Mouse (Mus musculus) spleen, postnatal 10 days (tissue): ENCODE results near the gene Snx19.

Source experiments
- DNase-seq, 2 experiments: peaks; one replicate each; pipeline ENCODE4 v3.0.0; 2021 to 2022; ENCODE audit warnings: low spot score in 2 of 2

The Snx19 gene

DNA sequence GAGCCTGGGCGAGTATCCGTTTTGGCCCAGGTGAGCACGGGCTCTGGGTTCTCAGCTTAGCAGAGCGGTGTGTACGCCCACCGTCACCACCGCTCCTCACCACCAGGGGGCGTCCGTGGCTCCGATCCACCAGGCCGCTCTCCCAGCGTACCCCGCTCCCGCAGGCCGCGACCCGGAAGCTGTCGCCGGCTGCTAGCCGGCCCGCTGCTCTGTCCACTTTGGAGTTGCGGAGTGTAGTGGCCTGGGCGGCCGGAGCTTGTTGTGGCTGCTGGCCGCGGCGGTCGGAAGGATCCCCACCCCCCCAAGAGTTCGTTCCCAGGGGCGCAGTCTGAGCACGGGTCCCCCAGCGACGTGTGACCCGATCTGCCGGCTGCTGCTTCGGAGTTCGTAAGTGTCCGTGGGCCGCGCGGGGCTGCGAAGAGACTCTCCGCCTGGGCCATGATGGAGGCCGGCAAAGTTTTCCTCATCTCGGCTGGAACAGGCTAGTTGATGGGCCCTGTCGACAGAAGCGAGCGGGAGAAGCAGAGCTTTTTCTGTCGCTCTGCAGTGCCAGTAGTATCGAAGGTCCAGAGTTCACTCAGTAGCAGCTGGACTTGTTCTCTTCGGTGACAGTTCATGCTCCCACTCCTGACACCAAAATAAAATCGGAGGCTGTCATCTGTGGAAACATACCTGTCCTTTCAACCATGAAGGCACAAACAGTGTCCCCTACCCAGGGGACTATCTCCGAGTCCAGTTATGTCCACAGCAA is at the start of gene Snx19:
Gene Snx19, plus strand, starts transcription at position 227 of the 751 bp plus-strand sequence.
- peak; percentile 90 to 95 for DNase-seq

DNA sequence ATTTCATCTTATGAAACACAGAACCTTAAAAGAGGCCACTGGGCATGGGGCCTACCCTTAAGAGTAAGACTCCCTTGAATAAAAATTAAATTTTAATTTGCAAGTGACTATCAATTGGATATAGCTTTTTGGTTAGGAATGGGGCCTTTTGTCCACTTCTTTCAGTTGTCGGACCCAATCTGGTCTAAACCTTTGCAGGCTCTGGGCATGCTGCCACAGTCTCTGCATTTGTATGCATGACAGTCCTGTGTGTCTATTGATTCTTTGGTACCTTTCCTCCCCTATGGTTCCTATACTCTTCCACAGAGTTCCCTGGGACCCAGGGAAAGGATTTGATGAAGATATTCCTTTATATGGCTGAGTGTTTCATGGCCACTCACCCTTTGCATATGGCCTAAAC is 26.1 kb upstream of the Snx19 start:
- no peak for DNase-seq

DNA sequence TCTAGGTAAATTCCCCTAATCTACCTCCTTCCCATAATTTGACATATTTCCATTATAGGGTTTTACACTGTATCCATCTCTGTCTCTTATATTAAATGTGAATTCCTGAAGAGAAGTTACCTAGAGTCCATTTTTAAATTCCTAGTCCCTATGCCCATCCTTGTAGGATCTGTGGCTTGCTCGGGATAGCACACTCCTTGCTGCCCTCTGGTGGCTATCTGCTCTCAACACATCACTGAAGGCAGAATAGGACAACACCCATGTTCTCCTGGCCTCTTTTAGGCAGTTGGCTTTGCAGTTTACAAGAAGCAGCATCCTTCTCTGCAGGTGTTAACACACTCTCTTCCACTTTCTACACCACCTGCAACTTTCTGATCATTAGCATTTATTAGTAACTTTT is 4.0 kb upstream of the Snx19 start:
- peak in 1 of 2 experiments; percentile 34 for DNase-seq

DNA sequence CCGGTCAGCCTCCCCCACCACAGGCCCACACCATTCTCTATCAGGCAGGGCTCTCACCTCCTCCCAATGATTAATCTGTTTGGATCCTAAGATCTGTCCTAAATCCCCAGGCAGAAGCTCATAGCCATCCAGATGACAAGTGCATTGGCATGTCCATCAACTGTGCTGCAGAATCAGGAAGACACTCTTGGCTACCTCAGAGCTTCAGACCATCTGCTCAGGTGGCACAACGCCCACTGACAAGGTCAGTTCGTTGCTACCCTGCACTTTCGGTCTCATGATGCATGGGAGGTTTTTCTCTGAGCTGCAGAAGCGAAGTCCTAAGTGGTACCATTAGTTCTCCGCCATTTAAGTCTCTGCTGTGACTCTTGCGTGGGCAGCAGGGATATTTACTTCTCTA is 1.7 kb upstream of the Snx19 start:
- no peak for DNase-seq

GRCm38 (mm10) chr9:30428231-30428630 is 1.3 kb downstream of the Snx19 start:
- no peak for DNase-seq

GRCm38 (mm10) chr9:30430447-30430846 is 3.5 kb downstream of the Snx19 start:
- no peak for DNase-seq

- no peak for DNase-seq
These were observed 5.0 kb downstream of the Snx19 start for GRCm38 (mm10) chr9:30431909-30432308.

DNA sequence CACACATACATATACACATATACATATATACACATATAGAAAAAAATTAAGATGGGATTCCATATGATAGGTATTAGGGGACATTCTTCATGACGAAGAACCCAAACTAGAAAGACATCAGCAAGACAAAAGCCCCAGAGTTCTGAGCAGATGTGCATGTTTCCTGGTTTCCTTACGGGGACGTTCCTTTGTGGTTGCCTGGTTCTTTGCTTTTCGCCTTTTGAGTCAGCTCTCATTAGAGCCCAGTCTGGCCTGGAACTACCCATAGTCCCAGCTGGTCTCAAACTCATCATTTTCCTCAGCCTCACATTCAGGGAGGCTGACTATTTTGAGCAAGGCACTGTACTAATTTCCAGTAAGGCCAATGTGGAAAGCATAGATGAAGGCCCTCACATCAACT is 7.0 kb downstream of the Snx19 start:
- no peak for DNase-seq

DNA sequence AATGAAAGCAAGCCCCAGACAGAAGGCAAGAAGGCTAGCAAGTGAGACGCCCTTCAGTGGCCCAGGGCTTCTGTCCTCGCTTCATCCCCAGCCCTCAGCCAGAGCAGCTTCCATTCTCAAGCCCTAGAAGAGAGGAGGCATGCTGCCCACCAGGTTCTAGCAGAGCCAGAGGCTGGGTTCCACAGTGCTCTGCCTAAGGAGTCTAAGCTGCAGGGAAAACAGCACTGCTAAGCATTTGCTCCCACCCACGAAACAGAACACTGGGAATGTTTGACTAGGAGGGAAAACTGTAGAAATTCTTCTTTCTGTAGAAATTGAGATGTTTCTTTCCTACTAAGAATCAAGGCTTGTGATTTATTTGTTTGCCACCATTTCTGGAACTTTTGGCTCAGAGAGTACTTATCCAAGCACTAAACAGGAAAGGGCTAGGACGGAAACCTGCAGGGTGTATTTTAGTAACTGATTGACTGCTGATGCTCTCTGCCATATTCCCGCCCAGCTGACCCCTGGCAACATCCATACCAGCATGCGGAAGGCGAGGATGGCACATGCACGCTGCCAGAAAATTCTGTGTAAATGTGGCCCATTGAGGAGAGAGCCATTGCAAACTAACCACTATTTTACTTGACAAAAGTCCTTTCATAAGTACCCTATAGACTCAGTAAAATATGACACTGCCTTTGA is 9.1 kb downstream of the Snx19 start:
- DNase-seq: no peak

DNA sequence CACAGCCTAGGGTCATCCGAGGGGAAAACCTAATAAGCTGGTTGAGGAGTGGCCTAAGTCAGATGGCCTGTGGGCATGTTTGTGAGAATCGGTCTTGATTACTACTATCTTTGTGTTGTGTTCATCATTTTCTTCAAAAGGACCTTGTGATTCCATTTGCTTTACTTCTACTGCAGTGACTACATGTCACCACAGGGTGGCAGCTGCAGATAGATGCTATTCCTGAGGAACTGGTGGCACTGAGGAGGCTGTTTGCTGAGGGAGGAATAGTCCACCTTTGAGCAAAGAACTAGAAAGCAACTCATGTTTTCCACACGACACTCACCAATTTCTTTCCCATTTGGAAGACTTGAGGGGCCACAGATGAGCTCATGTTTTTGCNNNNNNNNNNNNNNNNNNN is 11.6 kb downstream of the Snx19 start:
- DNase-seq: peak in 1 of 2 experiments; percentile 24

DNA sequence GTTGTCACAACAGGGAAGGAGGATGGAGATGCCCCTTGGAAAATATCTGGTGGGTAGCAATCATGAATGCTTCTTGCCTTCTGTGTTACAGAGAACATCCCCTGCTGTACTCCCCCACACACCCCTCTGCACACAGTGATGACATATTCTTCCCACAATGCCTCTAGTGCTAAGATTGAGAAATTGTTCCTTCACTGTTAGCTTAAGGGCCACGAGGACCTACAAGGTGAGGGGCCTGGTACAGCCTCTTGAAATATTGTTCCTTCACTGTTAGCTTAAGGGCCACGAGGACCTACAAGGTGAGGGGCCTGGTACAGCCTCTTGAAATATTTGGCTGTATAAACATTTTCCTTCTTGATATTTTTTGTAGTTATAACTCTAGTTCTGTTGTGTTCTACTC is 14.9 kb downstream of the Snx19 start:
- no peak for DNase-seq

DNA sequence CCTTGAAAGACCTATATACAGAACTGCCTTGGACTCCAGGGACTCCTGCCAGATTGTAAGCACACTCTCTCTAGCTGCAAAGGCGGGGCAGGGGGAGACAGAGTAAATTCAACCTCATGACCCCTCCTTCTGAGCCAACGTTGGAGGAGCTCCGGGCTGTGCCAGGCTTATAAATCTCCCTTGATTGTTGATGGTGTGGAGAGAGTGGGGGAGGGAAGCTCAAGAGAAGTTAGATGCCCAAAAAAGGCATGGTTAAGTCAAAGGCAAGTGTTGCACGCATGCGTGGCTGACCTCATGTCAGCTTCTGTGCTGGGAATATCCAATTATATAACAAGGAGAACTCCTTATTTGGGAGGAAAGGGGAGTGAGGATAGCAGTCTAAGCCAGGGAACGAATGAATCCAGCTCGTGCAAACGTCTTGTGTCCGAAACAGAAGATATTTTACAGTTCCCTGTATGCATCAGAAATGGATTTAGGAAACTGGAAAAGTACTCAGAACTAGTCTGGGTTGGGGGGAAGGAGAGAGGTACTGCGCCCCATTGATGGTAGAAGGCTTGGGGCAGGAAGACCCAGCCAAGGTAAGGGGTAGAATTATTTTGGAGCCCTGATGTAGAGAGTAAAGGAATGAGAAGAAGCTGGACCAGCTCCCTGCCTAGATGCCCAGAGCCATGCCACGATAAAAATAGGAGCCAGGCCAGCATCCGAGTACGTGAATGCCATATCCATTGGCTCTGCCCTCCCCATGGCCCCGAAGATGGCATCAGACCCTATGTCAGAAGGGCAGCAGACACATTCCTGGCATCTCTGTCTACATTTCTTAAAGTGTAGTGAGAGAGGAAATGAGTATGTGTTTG is 18.6 kb downstream of the Snx19 start:
- DNase-seq: no peak

GRCm38 (mm10) chr9:30446126-30446525 is 19.2 kb downstream of the Snx19 start:
- DNase-seq: no peak

GRCm38 (mm10) chr9:30448459-30448858 is 21.6 kb downstream of the Snx19 start:
- DNase-seq: no peak

GRCm38 (mm10) chr9:30449862-30450261 is 23.0 kb downstream of the Snx19 start:
- DNase-seq: no peak

DNA sequence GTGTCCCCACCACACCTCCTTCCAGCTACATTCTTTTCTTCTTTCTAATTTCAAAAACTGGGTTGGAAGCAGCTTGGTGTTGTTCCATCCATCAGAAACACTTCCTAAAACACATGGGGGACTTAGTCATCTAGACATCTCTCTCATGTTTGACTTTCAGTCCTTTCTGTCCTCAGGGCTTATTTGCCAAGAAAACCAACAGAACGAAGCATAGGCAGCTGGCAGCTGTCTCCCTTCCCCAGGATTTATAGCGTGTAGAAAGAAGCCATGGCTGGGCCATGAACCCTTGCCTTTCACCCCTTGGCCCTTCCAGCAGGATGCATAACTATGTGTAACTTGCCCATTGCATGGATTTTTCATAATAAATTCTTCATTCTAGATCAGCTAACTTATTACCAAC is 23.9 kb downstream of the Snx19 start:
- DNase-seq: no peak

DNA sequence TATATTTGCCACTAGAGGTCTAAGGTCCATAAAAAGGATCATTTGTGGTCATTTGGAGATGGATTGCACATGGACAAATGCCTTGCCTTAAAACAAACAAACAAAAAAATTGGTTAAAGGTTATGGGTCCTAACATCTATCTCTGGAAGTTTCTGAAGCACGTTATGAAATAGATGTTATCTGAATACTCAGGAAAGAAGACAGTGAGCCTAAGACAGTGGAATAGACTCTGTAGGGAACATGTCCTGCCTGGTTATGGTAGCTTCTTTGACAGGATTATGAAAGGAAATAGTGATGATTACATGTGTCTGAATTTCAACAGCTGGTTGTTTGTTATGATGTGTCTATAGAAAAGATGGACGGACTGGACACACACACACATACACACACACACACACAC is 27.6 kb downstream of the Snx19 start:
- no peak for DNase-seq

- DNase-seq: no peak
These were observed 29.3 kb downstream of the Snx19 start for GRCm38 (mm10) chr9:30456250-30456649.

- DNase-seq: no peak
These were observed 33.6 kb downstream of the Snx19 start for GRCm38 (mm10) chr9:30460501-30460900.

DNA sequence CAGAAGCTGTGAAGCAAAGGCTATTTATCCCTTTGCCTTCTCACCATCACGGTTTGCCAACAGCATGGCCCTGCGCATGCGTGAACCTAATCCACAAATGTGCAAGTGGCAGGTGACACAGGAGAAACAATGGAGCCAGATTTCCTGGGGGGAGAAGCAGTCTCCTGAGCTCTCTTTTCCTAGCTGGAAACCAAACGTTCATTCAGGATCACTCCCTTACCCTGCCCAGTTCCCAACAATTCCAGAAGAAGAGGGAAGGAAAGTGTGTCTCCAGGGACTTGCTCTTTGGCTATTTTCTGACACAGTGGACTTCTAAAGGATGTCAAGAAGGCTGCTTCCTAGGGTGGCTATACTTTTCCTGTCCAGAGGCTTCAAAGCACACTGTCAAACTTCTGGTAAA is 37.8 kb downstream of the Snx19 start:
- no peak for DNase-seq

DNA sequence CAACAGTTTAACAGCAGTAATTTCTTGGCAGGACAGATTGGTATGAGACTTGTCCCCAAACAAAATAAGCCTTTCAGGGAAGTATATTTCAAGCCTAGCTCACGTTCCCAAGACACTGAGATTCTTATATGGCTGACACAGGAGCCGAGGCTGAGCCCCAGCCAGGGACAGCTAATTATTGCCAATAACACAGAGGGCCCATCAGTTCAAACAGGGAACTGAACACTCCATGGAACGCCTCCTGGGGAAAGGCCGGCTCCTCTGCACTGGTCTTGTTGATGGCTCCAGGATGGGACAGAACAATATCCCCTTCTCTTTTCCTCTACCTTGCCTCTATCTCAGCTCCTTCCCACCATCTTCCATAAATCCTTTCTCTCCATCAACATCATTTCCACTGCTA is 53.1 kb downstream of the Snx19 start:
- DNase-seq: no peak

DNA sequence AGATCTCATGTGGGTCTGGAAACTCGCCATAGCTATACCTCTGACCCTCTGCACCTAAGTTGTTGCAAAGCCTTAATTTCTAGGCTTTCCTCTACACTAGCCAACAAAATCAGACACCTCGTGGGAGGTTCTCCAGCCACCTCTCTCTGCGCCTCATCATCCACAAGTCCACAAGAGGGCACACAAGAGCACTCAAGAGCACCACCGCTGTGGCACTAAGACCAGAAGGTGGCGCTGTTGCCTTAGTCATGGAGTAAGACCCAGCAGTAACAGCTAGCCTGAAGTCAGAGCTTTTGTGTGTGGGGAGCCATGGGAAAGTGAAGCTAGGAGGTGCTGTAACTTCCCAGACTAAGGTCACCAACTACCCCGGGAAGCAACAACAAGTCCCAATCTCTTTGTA is 53.6 kb downstream of the Snx19 start:
- peak; percentile 65 to 87 for DNase-seq

GRCm38 (mm10) chr9:30482116-30482515 is 55.2 kb downstream of the Snx19 start:
- DNase-seq: no peak
